Mouse (Mus musculus): Measurements from ENCODE around the gene Cwc27.

GRCm38 (mm10) chr13:104605111-104605510 lies 211.8 kb downstream of the Cwc27 start:
- TF ChIP-seq CTCF (IDR thresholded peaks at IDR 0.05; ENCODE audit: insufficient read depth, low read depth, low read length) = no peak
- no peak for TF ChIP-seq POLR2A (IDR thresholded peaks at IDR 0.05; ENCODE audit: insufficient read depth, low read depth, low read length)
